Mouse (Mus musculus) erythroblast, embryonic 14.5 days (primary cell): ENCODE measurements around the gene Csnk1g2.

ENCODE experiments used
- GATA1 ChIP-seq: IDR thresholded peaks from 2 replicates; pipeline ENCODE4 v1.6.1; 2012; ENCODE audit warnings: low read length, inconsistent platforms, mixed read lengths
- TAL1 ChIP-seq: IDR thresholded peaks from 3 replicates; pipeline ENCODE4 v1.6.1; 2012; ENCODE audit warnings: low read length, inconsistent platforms, mixed read lengths

DNA sequence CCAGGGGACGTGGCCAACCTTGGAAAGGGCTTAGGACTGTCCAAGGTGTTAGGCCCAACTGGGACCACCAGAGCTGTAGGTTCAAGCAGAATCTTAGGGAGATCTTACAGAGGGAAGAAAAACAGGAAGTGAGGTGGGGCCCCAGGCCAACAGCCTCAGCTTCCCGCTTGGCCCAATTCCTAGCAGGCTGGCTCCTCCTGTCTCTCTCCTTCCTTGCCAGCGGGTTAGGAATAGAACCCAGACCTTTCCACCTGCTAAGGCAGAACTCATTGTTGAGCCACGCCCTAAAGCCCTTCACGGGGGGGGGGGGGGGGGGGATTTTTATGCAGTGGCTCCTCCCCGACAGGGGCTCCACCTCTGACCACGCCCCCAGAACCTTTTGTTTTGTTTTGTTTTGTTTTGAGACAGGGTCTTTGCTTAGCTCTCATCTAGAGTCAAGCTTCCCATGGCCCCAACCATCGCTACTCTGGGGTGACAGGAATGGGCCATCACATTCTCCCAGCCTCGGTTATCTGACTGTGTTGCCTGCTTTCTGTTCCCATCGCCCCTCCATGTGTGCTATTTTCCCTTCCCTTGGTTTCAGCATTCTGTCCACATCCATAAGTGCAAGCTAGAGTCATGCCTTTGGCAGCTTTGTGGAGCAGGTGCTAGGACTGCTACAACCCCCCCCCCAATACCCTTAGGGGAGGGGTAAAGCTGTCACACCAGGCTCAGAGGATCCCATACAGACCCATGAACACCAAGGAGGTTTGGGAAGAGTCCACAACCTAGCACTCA lies 56.2 kb downstream of the Csnk1g2 start:
- TF ChIP-seq TAL1 (no peak), GATA1 (no peak)
